ENCODE assay signal across 13 mouse cellular contexts in the genomic region with DNA sequence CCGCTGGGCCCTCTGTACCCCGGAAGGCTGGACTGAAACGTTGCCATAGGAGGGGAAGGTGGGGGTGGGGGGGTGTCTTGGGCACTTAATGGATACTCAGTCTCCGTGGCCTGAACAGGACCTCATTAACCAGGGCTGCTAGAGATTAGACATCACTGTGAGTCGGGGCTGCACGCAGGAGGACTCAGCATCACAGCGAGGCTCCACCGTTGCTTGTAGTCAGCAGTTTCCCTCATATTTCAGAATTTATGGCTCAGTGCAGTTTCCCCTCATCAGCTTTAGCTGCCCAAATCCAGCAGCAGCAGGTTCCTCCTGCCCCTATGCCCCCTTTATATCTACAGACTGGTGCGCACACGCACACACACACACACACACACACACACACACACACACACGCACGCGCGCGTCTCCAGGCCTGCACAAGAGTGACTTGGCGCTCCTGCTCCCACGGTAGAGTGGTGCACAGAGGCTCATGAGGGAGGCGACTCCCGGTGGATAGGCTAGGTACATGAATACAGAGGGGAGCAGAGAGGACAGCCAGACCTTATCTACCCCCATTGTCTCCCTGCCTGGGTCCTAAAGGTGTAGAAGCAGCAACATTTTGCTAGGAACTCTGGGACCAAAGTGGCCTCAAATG.
DNase-seq lines count a peak whose midpoint lies in the region; ATAC-seq and TF ChIP-seq lines count a peak whose summit lies in the region.
"Had no signal": no experiment of that assay in that cellular context is flagged by ENCODE, and none has a peak within 500 bp of the region (broad histone marks: within the 10 kb centered on the region; RNA-seq: fewer than 3 reads in every experiment).

No protein-coding gene starts in this region.

- no peaks in the 10 kb centered on the region for H3K36me3 ChIP-seq in hindbrain, embryonic 12.5 days
- H3K36me3 ChIP-seq in midbrain, embryonic 14.5 days (ENCODE audit: control insufficient read depth, insufficient read depth, low read length), result no peaks in the 10 kb centered on the region
- H3K36me3 ChIP-seq in intestine, postnatal 0 days (ENCODE audit: control insufficient read depth, insufficient read depth), result no peaks in the 10 kb centered on the region

- H3K9me3 ChIP-seq in hindbrain, embryonic 12.5 days (replicated peaks), result 0 out of 2 replicates have a peak, but pooled peaks cover 6% of the 10 kb centered on the region
- H3K9me3 ChIP-seq in midbrain, embryonic 14.5 days (ENCODE audit: control insufficient read depth, low read length), result no peaks in the 10 kb centered on the region
- no peaks in the 10 kb centered on the region for H3K9me3 ChIP-seq in intestine, postnatal 0 days (ENCODE audit: control insufficient read depth)

- H3K27me3 ChIP-seq in hindbrain, embryonic 12.5 days, result no peaks in the 10 kb centered on the region
- no peaks in the 10 kb centered on the region for H3K27me3 ChIP-seq in midbrain, embryonic 14.5 days (ENCODE audit: control insufficient read depth, insufficient read depth, low read length)
- no peaks in the 10 kb centered on the region for H3K27me3 ChIP-seq in intestine, postnatal 0 days (replicated peaks; ENCODE audit: control insufficient read depth, insufficient read depth, low read length)

- H3K4me2 ChIP-seq in hindbrain, embryonic 12.5 days (replicated peaks), result no peak overlapping the region
- H3K4me2 ChIP-seq in midbrain, embryonic 14.5 days (ENCODE audit: low read length), result no peak overlapping the region
- no peak overlapping the region for H3K4me2 ChIP-seq in intestine, postnatal 0 days (replicated peaks; ENCODE audit: low read depth)
- H3K4me2 ChIP-seq: heart, embryonic 11.5 days had no signal

- peak; percentile 38 for DNase-seq in embryo, embryonic 11 days
- no peak for DNase-seq in embryo, embryonic 9.5 days (ENCODE audit: extremely low spot score)
- DNase-seq in ZHBTc4 (ENCODE audit: low read depth, low spot score), result peak; percentile 17
- DNase-seq in midbrain, embryonic 14.5 days, result peak; percentile 46
- DNase-seq in gastrocnemius, postnatal 36 days, result no peak
- no peak for DNase-seq in testis, postnatal 10 days (ENCODE audit: low spot score)
- DNase-seq: adrenal gland, postnatal 14 days; cerebellum, adult 9-10 months; lung, postnatal 4 days had no signal

- peak overlapping the region; percentile 6; the same call in 1 of the 2 replicates for H3K27ac ChIP-seq in hindbrain, embryonic 12.5 days
- peak overlapping the region; percentile 55 for H3K27ac ChIP-seq in midbrain, embryonic 14.5 days (replicated peaks; ENCODE audit: low read depth, low read length)
- H3K27ac ChIP-seq in intestine, postnatal 0 days (ENCODE audit: low read depth, low read length), result no peak overlapping the region

- peak; percentile 58 for ATAC-seq in hindbrain, embryonic 12.5 days (ENCODE audit: low FRiP score)
- ATAC-seq in midbrain, embryonic 14.5 days (ENCODE audit: low FRiP score, low TSS enrichment), result peak; percentile 27; the same call in 1 of the 2 replicates
- ATAC-seq in intestine, postnatal 0 days, result no peak
- ATAC-seq: intestine, embryonic 16.5 days had no signal

- TF ChIP-seq CTCF in intestine, postnatal 0 days (IDR thresholded peaks at IDR 0.05; ENCODE audit: low read depth), result no peak

- 58% methylated on average over 19 of the region's 19 CpGs for WGBS in hindbrain, embryonic 12.5 days
- WGBS in midbrain, embryonic 14.5 days, result 66% methylated on average over 19 of the region's 19 CpGs
- 63% methylated on average over 19 of the region's 19 CpGs for WGBS in intestine, postnatal 0 days

- H3K9ac ChIP-seq in hindbrain, embryonic 12.5 days, result no peak overlapping the region; the same call in 1 of the 2 replicates
- no peak overlapping the region; the same call in 1 of the 2 replicates for H3K9ac ChIP-seq in midbrain, embryonic 14.5 days (replicated peaks; ENCODE audit: low read length)
- H3K9ac ChIP-seq in intestine, postnatal 0 days (ENCODE audit: low read depth, low read length), result no peak overlapping the region

- peaks cover 25% of the 10 kb centered on the region for H3K4me1 ChIP-seq in hindbrain, embryonic 12.5 days
- peaks cover 19% of the 10 kb centered on the region for H3K4me1 ChIP-seq in midbrain, embryonic 14.5 days (ENCODE audit: control insufficient read depth, insufficient read depth, low read length)
- H3K4me1 ChIP-seq in intestine, postnatal 0 days (replicated peaks; ENCODE audit: control insufficient read depth, insufficient read depth, low read length), result no peaks in the 10 kb centered on the region

- H3K4me3 ChIP-seq in hindbrain, embryonic 12.5 days, result no peak overlapping the region
- no peak overlapping the region for H3K4me3 ChIP-seq in midbrain, embryonic 14.5 days (replicated peaks; ENCODE audit: low read depth, low read length)
- no peak overlapping the region for H3K4me3 ChIP-seq in intestine, postnatal 0 days (ENCODE audit: low read depth, low read length)

- intact Hi-C loops in gastrocnemius, postnatal 36 days (cut with DNase I), result no loop called here

Comparison
In these comparisons a context has a peak if more than half of its experiments do, and no peak if none do; other contexts are left out.
1. DNase-seq: peak in embryo, embryonic 11 days (single experiment), ZHBTc4 (single experiment) and midbrain, embryonic 14.5 days (single experiment); none in embryo, embryonic 9.5 days (single experiment), gastrocnemius, postnatal 36 days (0 of 2) and testis, postnatal 10 days (single experiment).